Mouse (Mus musculus): ENCODE measurements around the gene Col25a1.

DNA sequence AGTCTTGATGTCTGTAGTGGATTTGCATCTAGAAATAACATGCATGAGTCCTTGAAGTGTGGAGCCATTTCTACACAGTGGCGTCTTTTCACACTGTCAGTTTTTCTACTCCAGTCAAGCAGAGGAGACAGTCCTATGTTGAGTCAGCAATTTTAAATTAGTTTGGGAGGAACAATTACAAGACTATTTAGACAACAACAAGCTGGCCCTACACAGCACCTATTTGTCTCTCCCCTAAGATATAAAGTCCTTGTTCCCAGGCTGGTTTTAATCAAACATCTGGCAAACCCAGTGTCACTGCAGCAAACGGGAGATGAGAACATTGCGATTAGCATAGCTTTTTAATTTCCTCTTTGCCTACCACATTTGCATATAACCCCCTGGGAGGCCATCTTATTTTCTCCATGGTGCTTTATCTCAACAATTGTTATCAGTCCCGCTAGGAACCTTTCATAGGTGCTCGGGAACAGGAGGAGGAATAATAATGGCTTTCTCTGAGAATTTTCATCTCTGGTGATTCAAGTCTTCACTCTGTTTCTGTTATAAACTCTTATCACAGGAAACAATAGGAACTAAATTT is 37.1 kb upstream of the Col25a1 start:
- TF ChIP-seq CTCF (IDR thresholded peaks at IDR 0.05; ENCODE audit: extremely low read depth, insufficient read depth, low read length) (no peak), POLR2A (IDR thresholded peaks at IDR 0.05; ENCODE audit: extremely low read depth, insufficient read depth, low read length) (no peak)
